Mouse (Mus musculus) embryonic facial prominence, embryonic 13.5 days (tissue): ENCODE results near the gene Grm2. TPM values are rescaled to one million over a fixed set of nuclear protein-coding genes. Genes with fewer than 3 reads are reported as not detected.
"Not testable (repeated sequence)": the region's sequence is repeated elsewhere in the genome, so short reads cannot be mapped to it uniquely, and the experiment has no call there.

Experiments used
- ATAC-seq: fragments of 200-750 bp; cut with Nextera tagmentation; 2 replicates; pipeline ENCODE4 v1.8.0; 2017; ENCODE audit warnings: low read depth; ENCODE audit not compliant: insufficient number of reproducible peaks, insufficient read depth, low FRiP score, low TSS enrichment
- H3K27ac ChIP-seq: fragments of 300-500 bp; sonication (generic); 2 replicates; pipeline ENCODE4 v1.5.1; 2015; ENCODE audit warnings: moderate library complexity, mild to moderate bottlenecking, inconsistent platforms
- H3K27me3 ChIP-seq: fragments of 300-500 bp; sonication (generic); 2 replicates; pipeline ENCODE4 v1.6.1; 2015; ENCODE audit warnings: mild to moderate bottlenecking, inconsistent platforms
- H3K36me3 ChIP-seq: fragments of 300-500 bp; sonication (generic); 2 replicates; pipeline ENCODE4 v1.6.1; 2015; ENCODE audit warnings: mild to moderate bottlenecking, inconsistent platforms
- H3K4me1 ChIP-seq: fragments of 300-500 bp; sonication (generic); 2 replicates; pipeline ENCODE4 v1.6.1; 2015; ENCODE audit warnings: inconsistent platforms
- H3K4me2 ChIP-seq: fragments of 300-500 bp; sonication (generic); 2 replicates; pipeline ENCODE4 v1.6.1; 2015; ENCODE audit warnings: moderate library complexity, mild to moderate bottlenecking, inconsistent platforms
- H3K4me3 ChIP-seq: fragments of 300-500 bp; sonication (generic); 2 replicates; pipeline ENCODE4 v1.5.1; 2015; ENCODE audit warnings: mild to moderate bottlenecking, inconsistent platforms
- H3K9ac ChIP-seq: fragments of 300-500 bp; sonication (generic); 2 replicates; pipeline ENCODE4 v1.6.1; 2015; ENCODE audit warnings: mild to moderate bottlenecking, inconsistent platforms
- H3K9me3 ChIP-seq: fragments of 300-500 bp; sonication (generic); 2 replicates; pipeline ENCODE4 v1.6.1; 2016; ENCODE audit warnings: inconsistent platforms
- WGBS: fragments of 180-500 bp; shearing (Covaris S2); methylation state at CpG from one replicate; pipeline ENCODE4 v1.1.7; 2015; ENCODE audit warnings: mixed read lengths; 5-methylcytosine and 5-hydroxymethylcytosine counted together
- polyA plus RNA-seq: library from polyadenylated mRNA; unstranded; fragments of >200 nt; fragmentation: Nextera tagmentation; extraction: Ambion mirVana; gene quantifications from 2 replicates; pipeline ENCODE4 v1.2.1, GENCODE M21; 2015

The Grm2 gene
- polyA plus RNA-seq, 1 experiment from 2014 or later: 0.13 TPM

- 79% methylated on average over 9 of the region's 9 CpGs for WGBS
Measured at GRCm38 (mm10) chr9:106645684-106646271, 10.1 kb downstream of the Grm2 start.

DNA sequence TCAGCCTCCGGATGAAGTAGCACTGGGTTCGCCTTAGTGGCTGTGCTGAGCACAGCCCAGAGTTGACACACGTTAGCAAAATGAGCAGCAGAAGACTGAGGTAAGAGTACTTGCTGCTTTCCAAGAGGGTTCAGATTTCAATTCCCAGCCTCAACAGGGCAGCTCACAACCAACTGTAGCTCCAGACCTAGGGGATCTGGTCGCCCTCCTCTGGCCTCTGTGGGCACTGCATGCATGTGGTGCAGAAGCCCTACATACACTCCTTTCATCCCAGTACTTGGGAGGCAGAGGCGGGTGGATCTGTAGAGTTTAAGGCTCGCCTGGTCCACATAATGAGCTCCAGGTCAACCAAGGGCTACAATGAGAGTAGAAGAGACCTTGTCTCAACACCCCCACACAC, 12.1 kb downstream of the Grm2 start:
- no peaks in the 10 kb centered on the region for H3K9me3 ChIP-seq
- H3K4me3 ChIP-seq: no peak overlapping the region
- ATAC-seq: no peak
- WGBS: 63% methylated on average over 6 of the region's 6 CpGs
- no peak overlapping the region for H3K9ac ChIP-seq
- H3K27ac ChIP-seq: no peak overlapping the region
- H3K4me2 ChIP-seq: no peak overlapping the region
- H3K27me3 ChIP-seq: no peaks in the 10 kb centered on the region; the same call in 1 of the 2 replicates
- no peaks in the 10 kb centered on the region for H3K4me1 ChIP-seq
- H3K36me3 ChIP-seq: no peaks in the 10 kb centered on the region

More at GRCm38 (mm10) chr9:106645684-106646271, 10.1 kb downstream of the Grm2 start:
- Histone ChIP-seq H3K4me2 (no peak overlapping the region), H3K9ac (no peak overlapping the region), H3K4me1 (no peaks in the 10 kb centered on the region), H3K27ac (no peak overlapping the region), H3K27me3 (no peaks in the 10 kb centered on the region; the same call in 1 of the 2 replicates), H3K36me3 (no peaks in the 10 kb centered on the region), H3K9me3 (no peaks in the 10 kb centered on the region), H3K4me3 (no peak overlapping the region)
- no peak for ATAC-seq

DNA sequence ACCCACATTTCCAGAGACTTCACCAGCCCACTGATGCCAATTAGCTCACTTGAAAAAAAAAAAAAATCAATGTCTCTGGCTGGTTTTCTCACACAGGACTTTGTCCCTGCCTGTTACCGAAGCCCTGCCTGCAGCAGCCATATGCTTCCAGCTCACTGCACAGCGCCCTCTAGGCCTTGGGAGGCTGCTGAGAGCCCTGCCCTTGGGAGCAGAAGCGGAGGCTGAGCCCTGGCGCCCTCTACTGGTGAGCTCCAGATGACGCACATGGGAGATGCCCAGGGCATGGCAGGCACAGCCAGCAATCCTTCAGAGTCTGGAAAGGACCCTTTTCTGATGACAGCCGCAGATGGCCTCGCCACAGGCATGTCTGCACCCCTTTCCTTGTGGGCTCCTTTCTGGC, 12.8 kb downstream of the Grm2 start:
- no peak overlapping the region for H3K9ac ChIP-seq
- H3K4me2 ChIP-seq: no peak overlapping the region
- ATAC-seq: no peak
- H3K27ac ChIP-seq: no peak overlapping the region
- H3K4me3 ChIP-seq: no peak overlapping the region
- WGBS: 28% methylated on average over 7 of the region's 7 CpGs
- no peaks in the 10 kb centered on the region for H3K9me3 ChIP-seq
- H3K36me3 ChIP-seq: no peaks in the 10 kb centered on the region
- no peaks in the 10 kb centered on the region; the same call in 1 of the 2 replicates for H3K27me3 ChIP-seq
- H3K4me1 ChIP-seq: no peaks in the 10 kb centered on the region

GRCm38 (mm10) chr9:106641346-106641745, 14.5 kb downstream of the Grm2 start:
- H3K4me2 ChIP-seq: no peak overlapping the region
- H3K9ac ChIP-seq: no peak overlapping the region
- 55% methylated on average over 5 of the region's 5 CpGs for WGBS
- H3K27me3 ChIP-seq: no peaks in the 10 kb centered on the region
- H3K4me3 ChIP-seq: no peak overlapping the region
- H3K9me3 ChIP-seq: no peaks in the 10 kb centered on the region
- no peaks in the 10 kb centered on the region for H3K36me3 ChIP-seq
- H3K4me1 ChIP-seq: no peaks in the 10 kb centered on the region
- no peak for ATAC-seq
- no peak overlapping the region for H3K27ac ChIP-seq

- no peak overlapping the region for H3K27ac ChIP-seq
- no peaks in the 10 kb centered on the region for H3K27me3 ChIP-seq
- H3K4me2 ChIP-seq: no peak overlapping the region
- no peaks in the 10 kb centered on the region for H3K4me1 ChIP-seq
- no peaks in the 10 kb centered on the region for H3K9me3 ChIP-seq
- 86% methylated on average over 8 of the region's 8 CpGs for WGBS
- H3K9ac ChIP-seq: no peak overlapping the region
- ATAC-seq: no peak
- no peaks in the 10 kb centered on the region for H3K36me3 ChIP-seq
- no peak overlapping the region for H3K4me3 ChIP-seq
Measured at GRCm38 (mm10) chr9:106638154-106638553, 17.7 kb downstream of the Grm2 start.

- no peak for ATAC-seq
- 60% methylated on average over 5 of the region's 5 CpGs for WGBS
- Histone ChIP-seq H3K4me2 (no peak overlapping the region), H3K27me3 (no peaks in the 10 kb centered on the region), H3K36me3 (no peaks in the 10 kb centered on the region), H3K9ac (no peak overlapping the region), H3K4me3 (no peak overlapping the region), H3K27ac (no peak overlapping the region), H3K9me3 (no peaks in the 10 kb centered on the region), H3K4me1 (peaks cover 7% of the 10 kb centered on the region)
Measured at GRCm38 (mm10) chr9:106632185-106632584, 23.7 kb downstream of the Grm2 start.

GRCm38 (mm10) chr9:106627796-106628195, 28.1 kb downstream of the Grm2 start:
- H3K27me3 ChIP-seq, ATAC-seq, H3K4me1 ChIP-seq, H3K9me3 ChIP-seq, H3K4me2 ChIP-seq, H3K27ac ChIP-seq, H3K4me3 ChIP-seq, H3K36me3 ChIP-seq, H3K9ac ChIP-seq: not testable (repeated sequence)
- 16% methylated on average over 8 of the region's 8 CpGs for WGBS

DNA sequence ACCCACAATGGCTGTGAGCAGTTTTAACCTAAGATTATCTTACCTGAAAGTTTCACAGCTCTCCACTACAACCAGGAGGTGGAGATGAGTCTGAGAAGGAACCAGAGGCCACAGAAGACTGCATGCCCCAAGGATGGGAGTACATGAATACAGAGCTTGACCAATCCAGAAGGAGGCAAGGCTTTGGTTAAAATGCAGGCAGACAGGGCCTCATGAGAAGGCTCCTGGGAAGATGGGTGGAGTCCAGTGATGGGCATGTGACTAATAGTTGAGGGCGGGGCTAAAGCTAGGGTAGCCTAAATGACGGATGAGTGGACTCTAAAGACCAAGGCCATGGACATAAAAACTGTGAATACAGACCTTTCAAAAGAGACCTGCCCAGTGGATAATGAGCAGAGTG, 29.6 kb downstream of the Grm2 start, which contains the start of gene Iqcf6:
Gene Iqcf6 (plus strand): TSS at position 301 of the 400 bp plus-strand sequence.
- no peaks in the 10 kb centered on the region for H3K27me3 ChIP-seq
- no peak within 1 kb of the TSS for H3K4me3 ChIP-seq
- no peaks in the 10 kb centered on the region for H3K36me3 ChIP-seq
- 85% methylated on average over 2 of the region's 2 CpGs for WGBS
- H3K9ac ChIP-seq: no peak within 1 kb of the TSS
- H3K9me3 ChIP-seq: no peaks in the 10 kb centered on the region
- H3K4me2 ChIP-seq: no peak within 1 kb of the TSS
- H3K27ac ChIP-seq: no peak within 1 kb of the TSS
- H3K4me1 ChIP-seq: peaks cover 7% of the 10 kb centered on the region
- ATAC-seq: no peak

GRCm38 (mm10) chr9:106617496-106617895, 38.4 kb downstream of the Grm2 start:
- no peaks in the 10 kb centered on the region for H3K36me3 ChIP-seq
- no peak overlapping the region for H3K4me2 ChIP-seq
- H3K4me3 ChIP-seq: no peak overlapping the region
- peaks cover 4% of the 10 kb centered on the region; the same call in 1 of the 2 replicates for H3K9me3 ChIP-seq
- H3K27me3 ChIP-seq: no peaks in the 10 kb centered on the region
- 84% methylated on average over 3 of the region's 3 CpGs for WGBS
- no peak for ATAC-seq
- no peaks in the 10 kb centered on the region for H3K4me1 ChIP-seq
- H3K9ac ChIP-seq: no peak overlapping the region
- no peak overlapping the region for H3K27ac ChIP-seq

DNA sequence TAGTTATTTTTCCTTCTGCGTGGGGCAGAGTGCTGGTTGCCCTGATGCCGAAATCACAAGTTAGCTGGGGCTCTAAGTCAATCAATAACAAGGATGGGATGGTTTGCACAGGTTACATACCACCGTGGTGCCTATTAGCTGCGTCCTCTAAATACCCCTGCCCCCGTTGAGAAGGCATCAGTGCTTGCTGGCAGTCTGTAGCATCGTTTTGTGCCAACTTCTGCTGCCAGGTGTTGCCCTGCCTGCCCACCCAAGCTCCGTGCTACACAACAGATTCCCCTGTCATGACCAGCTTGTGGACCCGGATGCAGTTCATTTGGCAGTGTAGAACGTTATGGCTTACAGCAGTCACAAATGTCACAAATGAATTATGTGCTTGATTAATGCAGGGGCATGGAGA, 39.6 kb downstream of the Grm2 start:
- H3K27ac ChIP-seq: no peak overlapping the region
- no peak for ATAC-seq
- no peaks in the 10 kb centered on the region for H3K27me3 ChIP-seq
- no peaks in the 10 kb centered on the region for H3K36me3 ChIP-seq
- H3K9me3 ChIP-seq: peaks cover 4% of the 10 kb centered on the region; the same call in 1 of the 2 replicates
- no peaks in the 10 kb centered on the region for H3K4me1 ChIP-seq
- 86% methylated on average over 9 of the region's 9 CpGs for WGBS
- no peak overlapping the region for H3K4me2 ChIP-seq
- no peak overlapping the region for H3K4me3 ChIP-seq
- H3K9ac ChIP-seq: no peak overlapping the region

- no peaks in the 10 kb centered on the region for H3K4me1 ChIP-seq
- no peaks in the 10 kb centered on the region for H3K36me3 ChIP-seq
- H3K27ac ChIP-seq: no peak overlapping the region
- no peaks in the 10 kb centered on the region for H3K27me3 ChIP-seq
- peaks cover 4% of the 10 kb centered on the region; the same call in 1 of the 2 replicates for H3K9me3 ChIP-seq
- ATAC-seq: no peak
- no peak overlapping the region for H3K4me2 ChIP-seq
- H3K9ac ChIP-seq: no peak overlapping the region
- H3K4me3 ChIP-seq: no peak overlapping the region
- WGBS: 46% methylated on average over 3 of the region's 3 CpGs
Measured at GRCm38 (mm10) chr9:106614616-106615015, 41.3 kb downstream of the Grm2 start.

DNA sequence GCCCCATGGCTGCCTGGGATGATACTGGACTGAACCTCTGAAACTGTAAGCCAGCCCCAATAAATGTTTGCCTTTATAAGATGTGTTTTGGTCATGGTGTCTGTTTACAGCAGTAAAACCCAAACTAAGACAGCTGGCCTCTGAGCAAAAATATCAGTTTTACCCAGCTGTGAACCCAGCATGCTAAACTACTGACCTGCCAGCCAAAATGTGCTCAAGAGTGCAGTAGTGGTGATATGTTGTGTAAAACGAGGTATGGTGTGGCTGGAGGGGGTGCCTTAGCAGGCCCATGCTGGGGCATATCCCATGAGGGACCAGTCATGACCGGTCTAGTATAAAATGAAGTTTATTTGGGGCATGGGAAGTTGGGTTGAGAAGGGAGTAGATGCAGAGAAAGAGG, 41.9 kb downstream of the Grm2 start:
- H3K36me3 ChIP-seq: no peaks in the 10 kb centered on the region
- H3K27ac ChIP-seq: no peak overlapping the region
- no peaks in the 10 kb centered on the region for H3K27me3 ChIP-seq
- H3K4me3 ChIP-seq: no peak overlapping the region
- no peaks in the 10 kb centered on the region for H3K9me3 ChIP-seq
- no peak for ATAC-seq
- H3K4me1 ChIP-seq: no peaks in the 10 kb centered on the region
- no peak overlapping the region for H3K4me2 ChIP-seq
- no peak overlapping the region for H3K9ac ChIP-seq
- 60% methylated on average over 2 of the region's 2 CpGs for WGBS
